Mouse (Mus musculus): Measurements from ENCODE around the gene Klrb1f. TPM values are rescaled to one million over a fixed set of nuclear protein-coding genes. Genes with fewer than 3 reads are reported as not detected.
"Not testable (repeated sequence)": the region's sequence is repeated elsewhere in the genome, so short reads cannot be mapped to it uniquely, and the experiment has no call there.

Gene Klrb1f
- total RNA-seq (2021): not detected in 2 replicates
- long read RNA-seq: 0 reads

DNA sequence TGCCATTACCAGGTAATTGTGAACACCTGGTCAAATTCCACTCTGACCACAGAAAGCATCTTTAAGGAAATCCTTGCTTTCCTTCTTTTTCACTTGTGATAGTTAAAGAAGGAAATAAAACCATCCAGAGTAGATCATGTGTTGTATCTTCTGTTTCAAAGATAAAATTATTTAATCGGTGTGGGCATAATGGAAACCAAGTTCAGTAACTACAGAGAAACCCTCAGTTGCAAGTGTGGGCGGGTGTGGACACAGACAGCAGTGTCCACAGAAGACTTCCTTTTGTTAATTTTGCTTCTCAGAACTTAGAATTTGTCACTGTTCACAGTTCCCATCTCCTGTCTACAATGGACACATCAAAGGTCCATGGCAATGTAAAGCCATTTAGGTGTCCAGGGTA, at the start of gene Klrb1f:
Klrb1f (plus strand) TSS at position 301 of the 400 bp plus-strand sequence.
- DNase-seq: no peak

DNA sequence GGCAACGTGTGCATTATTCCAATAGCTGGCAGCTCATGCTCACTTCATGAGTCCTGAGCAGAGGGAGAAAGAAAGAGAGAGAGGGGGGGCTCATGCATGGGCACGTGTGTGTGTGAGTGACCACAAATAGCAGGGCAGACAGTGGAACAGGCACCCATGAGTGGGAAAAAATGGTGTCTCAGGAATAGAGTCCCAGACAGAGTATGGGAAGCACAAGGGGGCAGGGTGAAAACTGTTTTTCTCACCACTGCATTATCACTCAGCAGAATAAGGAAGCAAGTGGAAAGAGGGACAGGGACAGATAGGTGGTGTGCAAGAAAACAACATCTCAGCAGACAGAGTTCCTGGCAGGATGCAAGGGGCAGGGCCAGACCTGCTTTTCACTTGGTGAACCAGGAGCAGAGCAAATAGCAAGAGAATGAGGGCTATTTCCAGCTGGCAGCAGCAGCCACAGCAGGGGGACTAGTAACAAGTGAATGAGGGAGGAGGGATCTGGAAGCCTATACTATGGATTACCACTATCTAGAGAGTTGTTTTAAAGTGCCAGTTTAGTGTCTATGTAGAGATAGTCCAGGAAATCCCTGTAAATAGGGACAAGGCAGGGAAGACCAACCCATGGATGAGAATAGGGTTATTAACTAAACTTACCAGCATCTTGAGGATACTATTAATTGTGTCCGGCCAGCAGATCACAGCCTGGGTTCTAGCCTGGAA, 49.5 kb upstream of the Klrb1f start:
- no peak for DNase-seq

DNA sequence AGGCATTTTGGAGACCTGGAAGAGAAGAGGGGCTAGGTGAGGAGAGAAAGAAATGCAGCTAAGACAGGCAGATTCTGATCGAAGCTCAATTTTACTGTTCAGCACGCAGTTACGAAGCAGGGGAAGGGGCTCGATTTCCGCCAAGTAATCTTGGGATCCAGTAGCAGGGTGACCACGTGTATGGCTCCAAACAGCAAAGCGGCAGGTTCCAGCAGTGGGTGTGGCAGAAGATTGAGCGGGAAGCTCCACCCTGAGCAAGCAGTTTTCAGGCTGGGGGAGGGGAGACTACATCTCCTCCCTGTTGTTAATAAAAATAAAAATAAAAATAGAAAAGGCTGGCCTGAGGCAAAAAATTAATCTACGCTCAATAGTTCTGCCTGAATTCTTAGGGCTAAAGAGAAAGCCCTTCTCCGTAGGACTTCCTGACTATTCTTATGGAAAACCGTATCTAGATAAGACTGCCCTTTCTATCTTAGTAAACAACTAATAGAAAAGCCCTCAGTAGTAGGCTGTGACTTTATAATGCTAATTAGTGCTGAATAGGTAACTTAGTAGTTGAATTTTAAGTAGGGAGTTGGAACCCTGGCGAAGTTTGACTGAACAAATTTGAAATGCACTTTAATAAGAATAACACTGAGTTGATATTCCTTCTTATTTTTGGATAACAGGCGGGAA, 48.8 kb upstream of the Klrb1f start:
- no peak for DNase-seq

GRCm38 (mm10) chr6:129001392-129001791, 44.3 kb upstream of the Klrb1f start:
- no peak for DNase-seq

DNA sequence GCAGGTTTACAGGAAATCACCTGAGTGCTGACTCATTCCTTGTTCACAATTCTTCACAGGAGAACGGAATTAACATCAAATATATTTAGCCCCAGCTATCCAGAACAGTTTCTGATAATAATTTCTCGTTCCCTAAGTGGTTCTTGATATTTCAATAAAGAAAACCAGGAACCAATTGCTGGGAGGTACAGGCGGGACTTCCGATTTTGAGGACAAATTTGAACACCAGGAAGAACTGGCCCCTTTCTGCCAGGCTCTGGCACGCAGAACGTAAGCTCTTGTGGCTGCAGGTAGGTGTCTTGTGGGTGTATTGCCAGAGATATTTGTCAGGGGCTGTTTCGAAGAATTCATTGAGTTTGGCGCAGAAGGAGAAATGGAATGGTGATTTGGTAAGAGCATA, 37.1 kb upstream of the Klrb1f start:
- DNase-seq: no peak

DNA sequence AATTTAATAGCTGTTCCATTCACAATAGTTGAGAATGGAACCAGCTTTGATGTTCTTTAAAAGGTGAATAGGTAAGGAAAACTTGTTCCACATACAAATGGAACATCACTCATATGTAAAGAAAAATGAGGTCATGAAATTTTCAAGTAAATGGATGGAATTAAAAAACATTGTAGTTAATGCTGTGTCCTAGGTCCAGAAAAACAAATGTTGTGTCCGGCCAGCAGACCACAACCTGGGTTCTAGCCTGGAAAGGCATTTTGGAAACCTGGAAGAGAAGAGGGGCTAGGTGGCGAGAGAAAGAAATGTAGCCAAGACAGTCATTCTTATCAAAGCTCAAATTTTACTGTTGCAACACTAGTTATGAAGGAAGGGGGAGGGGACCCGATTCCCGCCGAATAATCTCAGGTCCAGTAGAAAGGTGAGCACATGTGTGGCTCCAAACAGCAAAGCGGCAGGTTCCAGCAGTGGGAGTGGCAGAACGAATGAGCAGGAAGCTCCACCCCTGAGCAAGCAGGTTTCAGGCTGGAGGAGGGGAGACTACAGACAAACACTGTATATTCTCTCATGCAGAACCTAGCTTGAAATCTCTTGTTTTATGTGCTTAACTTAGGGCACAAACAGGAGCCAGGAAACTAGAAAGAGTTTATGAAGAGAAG, 35.7 kb upstream of the Klrb1f start:
- not testable (repeated sequence) for DNase-seq

DNA sequence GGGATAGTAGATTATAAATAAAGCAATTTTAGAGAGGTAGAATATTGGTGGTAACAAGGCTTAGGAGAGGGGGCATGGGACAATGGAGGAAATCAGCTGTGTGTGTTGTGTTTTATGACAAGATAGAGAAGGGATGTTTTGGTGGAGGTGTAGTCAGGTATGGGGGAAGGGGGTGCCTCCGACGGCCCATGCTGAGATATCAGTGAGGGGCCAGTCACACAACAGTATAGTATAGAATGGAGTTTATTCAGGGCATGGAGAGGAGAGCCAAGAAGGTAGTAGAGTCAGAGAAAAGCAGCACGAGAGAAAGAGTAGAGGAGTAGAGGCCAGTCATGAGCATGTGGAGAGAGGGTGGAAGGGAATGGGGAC, 35.2 kb upstream of the Klrb1f start:
- no peak for DNase-seq

DNA sequence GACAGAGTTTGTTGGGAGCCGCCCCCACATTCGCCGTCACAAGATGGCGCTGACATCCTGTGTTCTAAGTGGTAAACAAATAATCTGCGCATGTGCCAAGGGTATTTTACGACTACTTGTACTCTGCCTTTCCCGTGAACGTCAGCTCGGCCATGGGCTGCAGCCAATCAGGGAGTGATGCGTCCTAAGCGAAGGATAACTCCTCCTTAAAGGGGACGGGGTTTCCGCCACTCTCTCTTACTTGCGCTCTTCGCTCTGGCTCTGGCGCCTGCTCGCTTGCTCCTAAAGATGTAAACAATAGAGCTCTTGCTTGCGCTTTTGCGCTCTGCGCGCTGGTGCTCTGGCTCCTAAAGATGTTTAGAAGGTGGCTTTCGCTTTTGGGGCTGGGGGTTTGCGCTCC, 33.7 kb upstream of the Klrb1f start:
- DNase-seq: not testable (repeated sequence)

DNA sequence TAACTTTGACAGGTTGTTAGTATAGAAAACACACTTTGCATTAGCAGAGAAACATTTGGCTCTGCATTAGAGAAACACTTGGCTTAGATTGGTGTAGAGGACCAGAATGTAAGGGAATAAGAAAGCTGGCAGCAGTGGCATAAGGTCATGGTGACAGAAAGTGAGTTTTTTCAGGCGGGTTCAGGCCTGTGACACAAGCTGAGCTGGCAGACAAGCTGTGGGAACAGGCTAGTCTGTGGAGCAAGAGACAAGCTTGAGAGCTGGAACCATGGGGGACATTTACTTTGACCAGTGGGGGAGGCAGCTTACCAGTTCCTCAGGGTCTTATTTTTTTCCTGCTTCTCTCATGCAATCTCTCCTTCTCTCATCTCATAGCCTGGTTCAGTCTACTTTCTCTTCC, 32.7 kb upstream of the Klrb1f start:
- no peak for DNase-seq

DNA sequence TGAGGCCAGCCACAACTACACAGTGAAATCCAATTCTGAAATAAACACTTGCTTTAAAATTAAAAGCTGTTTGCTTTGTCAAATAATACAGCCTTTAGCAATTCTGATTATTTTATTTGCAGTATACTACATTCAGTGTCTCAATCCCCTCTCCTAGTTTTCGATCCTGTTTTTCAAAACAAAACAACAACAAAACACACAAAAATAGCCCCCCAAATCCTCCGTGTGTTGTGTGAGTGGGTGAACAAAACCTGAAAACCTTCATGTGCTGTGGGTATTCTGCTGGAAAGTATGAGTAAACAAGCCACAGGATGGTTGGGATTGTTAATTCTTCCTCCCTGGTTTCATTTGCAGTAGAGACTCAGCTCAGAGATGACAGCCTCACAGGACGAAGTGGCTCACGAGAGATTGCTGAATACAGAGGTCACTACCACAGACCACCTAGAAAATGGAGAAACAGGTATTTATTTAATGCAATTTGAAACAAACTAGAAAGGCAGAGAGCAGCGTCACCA, 31.9 kb upstream of the Klrb1f start:
- DNase-seq: no peak

DNA sequence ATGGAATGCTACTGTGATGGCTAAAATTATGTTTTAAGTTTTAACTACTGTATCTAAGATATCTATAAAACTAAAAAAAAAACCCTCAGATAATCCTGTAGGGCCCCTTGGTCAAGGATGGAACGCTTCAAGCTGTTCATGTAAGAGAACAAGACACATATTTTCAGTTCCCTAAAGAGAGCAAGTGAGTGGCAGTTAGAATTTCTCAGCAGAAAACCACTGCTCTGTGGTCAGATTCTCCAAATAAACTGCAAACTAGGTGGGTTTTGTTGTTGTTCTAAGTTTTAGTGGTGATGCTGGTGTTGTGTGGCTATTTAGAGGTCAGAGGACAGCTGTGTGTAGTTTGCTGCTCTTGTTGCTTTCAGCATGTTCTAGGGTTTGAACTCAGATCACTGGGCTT, 31.3 kb upstream of the Klrb1f start:
- DNase-seq: no peak

DNA sequence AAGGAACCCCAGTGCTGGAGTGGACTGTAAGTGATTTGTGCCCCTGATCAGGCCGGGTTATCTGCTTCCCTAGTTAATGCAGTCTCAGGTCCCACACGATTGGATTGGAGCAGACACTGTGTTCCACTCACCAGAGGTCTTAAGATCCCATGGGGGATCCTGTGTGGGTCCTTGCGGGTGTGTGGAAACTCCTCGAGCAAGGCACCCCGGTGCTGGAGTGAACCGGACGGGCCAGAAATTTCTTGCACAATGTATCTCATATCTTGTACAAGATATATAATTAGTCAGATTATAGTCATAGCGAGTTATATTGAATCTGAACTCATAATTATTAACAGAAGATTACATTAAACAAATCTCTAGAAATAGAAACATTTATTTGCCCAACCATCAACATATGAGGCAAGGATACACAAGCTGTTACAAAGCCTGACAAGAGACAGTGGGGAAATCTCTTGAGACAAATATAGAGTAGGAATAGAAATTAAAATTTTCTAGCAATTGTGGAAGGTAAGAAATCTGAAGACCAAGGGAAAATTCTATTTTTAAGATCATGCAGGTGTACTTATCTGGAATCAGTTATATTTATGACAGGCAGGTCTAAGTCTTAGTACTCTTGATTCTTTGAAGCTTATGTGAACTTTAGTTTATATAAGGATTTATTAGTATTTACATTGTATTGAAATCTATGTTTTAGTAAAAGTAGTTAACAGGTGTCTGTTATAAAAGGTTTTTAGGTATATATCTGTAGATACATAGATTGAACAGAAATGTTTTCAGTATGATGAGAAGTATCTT, 18.1 kb upstream of the Klrb1f start:
- no peak for DNase-seq

DNA sequence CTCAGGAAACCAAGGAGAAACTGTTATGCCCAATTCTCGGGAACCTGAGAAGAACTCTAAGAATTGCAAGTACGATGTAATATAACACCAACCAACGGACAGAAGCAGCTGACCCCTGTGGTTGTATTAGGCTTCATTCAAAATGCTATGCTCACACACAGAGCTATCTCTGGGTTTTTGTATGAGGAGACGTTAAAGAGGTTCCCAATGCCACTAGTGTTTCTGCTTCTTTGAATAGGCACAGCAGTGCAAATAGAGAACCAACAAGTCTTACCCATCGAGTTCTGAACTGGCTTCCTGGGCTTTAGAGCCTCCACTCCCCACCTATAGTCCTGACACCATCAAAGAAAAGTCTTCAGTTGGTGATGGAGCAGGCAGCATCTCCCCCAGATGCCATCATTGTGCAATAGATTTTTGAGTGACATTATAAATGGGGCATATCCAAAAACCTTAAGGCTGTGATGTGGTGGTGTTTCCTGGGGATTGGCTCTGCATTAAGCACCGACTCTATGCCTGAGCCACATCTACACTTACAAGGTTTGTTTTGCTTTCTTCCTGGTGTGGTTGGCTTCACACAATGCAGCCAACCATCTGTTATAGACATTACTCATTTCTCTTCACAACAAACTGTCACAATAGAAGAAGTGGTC, 15.4 kb upstream of the Klrb1f start:
- DNase-seq: no peak

DNA sequence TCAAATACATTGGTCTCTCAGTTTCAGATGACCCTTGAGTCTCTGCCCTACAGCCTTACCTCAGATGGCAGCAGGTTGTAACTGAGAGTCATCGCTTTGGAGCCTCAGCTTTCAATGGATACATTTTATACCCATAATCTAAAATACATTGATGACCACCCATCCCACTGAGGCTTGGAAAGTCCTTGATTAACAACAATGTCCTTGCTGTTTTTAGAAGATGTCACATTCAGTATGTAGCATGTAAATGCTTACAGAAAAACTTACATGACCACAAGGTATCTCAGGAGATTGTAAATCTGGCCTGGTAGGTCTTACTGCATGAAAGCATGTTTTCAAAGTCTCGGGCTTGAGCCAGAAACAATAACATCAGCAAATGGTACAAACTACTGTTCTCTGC, 14.7 kb upstream of the Klrb1f start:
- DNase-seq: no peak

- no peak for DNase-seq
Measured at GRCm38 (mm10) chr6:129033397-129033796, 12.3 kb upstream of the Klrb1f start.

- DNase-seq: no peak
Measured at GRCm38 (mm10) chr6:129035017-129035416, 10.7 kb upstream of the Klrb1f start.

DNA sequence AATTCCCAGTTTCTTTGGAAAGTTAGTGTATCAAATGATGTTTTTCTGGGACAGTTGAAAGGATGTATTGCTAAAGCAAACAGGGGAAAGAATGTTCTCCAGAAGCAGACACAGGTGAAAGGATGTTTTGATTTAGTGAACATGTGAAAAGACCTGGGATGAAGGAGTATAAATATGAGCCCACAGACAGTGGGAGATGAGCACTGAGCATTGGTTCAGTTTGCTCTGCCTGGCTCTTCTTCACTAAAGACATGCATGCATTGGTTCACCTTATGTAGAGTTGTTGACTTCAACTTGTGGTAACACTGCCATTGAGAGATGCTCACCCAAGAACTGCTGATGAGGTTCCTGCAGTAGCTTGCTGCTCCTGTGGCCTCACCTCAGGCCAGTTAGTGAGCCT, 9.4 kb upstream of the Klrb1f start:
- no peak for DNase-seq

- no peak for DNase-seq
Measured at GRCm38 (mm10) chr6:129036890-129037463, 8.7 kb upstream of the Klrb1f start.

DNA sequence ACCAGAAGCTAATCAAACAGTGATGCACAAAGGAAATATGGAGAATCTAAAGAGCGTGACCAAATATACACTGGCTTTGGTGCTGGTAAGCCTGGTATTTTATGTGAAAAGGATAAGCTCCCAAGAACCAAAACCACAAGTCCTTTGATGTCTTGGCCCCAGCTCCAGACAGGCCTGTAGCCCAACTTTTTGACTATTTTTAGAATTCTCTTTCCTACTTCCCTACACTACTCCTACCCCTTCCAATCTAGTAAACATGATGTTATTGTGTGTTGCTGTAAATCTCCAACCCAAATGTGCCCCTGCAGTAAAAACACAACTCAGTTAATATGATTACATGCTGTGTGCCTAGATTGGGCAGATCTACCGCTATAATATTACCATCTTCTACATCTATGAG, 4.2 kb upstream of the Klrb1f start:
- no peak for DNase-seq

- no peak for DNase-seq
Measured at GRCm38 (mm10) chr6:129042470-129042869, 3.2 kb upstream of the Klrb1f start.

DNA sequence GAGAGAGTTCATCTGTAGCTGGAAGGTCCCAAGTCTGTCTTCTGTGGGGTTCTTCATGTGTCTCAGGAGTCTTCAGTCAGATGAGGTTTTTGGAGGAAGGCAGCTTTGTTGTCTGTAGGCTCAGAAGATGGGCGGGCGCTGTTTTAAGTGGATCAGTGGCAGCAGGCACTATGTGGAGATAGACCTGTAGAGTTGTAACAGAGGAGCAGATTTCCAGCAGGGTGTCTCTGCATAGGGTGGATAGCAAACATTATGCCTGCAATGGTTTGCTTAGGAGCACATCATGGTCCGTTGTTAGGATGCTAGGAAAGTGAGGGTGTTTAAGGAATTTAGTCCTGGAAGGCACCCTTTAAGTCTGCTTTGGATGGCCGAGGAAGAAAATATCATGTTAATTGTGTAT, 2.7 kb downstream of the Klrb1f start:
- no peak for DNase-seq
